Mouse (Mus musculus) heart, embryonic 16.5 days (tissue): ENCODE data around the gene Zfp804b. TPM values are rescaled to one million over a fixed set of nuclear protein-coding genes. Genes with fewer than 3 reads are reported as not detected.

Experiments
- ATAC-seq: fragments of 200-750 bp; cut with Nextera tagmentation; replicated peaks from 2 replicates; pipeline ENCODE4 v1.8.0; 2017; ENCODE audit warnings: moderate number of reproducible peaks; ENCODE audit not compliant: insufficient read depth, low FRiP score; ENCODE audit errors: extremely low read depth
- H3K27ac ChIP-seq: fragments of 300-500 bp; sonication (generic); 2 replicates; pipeline ENCODE4 v1.5.1; 2014; ENCODE audit warnings: mild to moderate bottlenecking, low read length, control low read depth, moderate library complexity
- H3K27me3 ChIP-seq: fragments of 300-500 bp; sonication (generic); 2 replicates; pipeline ENCODE4 v1.6.1; 2014; ENCODE audit warnings: low read length, mixed read lengths; ENCODE audit not compliant: control insufficient read depth, insufficient read depth
- H3K36me3 ChIP-seq: fragments of 300-500 bp; sonication (generic); 2 replicates; pipeline ENCODE4 v1.6.1; 2014; ENCODE audit not compliant: control insufficient read depth, insufficient read depth
- H3K4me1 ChIP-seq: fragments of 300-500 bp; sonication (generic); 2 replicates; pipeline ENCODE4 v1.6.1; 2014; ENCODE audit warnings: low read length, mixed read lengths; ENCODE audit not compliant: control insufficient read depth, insufficient read depth
- H3K4me2 ChIP-seq: fragments of 300-500 bp; sonication (generic); 2 replicates; pipeline ENCODE4 v1.6.1; 2014; ENCODE audit warnings: low read depth, mild to moderate bottlenecking, control low read depth, low read length
- H3K4me3 ChIP-seq: fragments of 300-500 bp; sonication (generic); 2 replicates; pipeline ENCODE4 v1.5.1; 2014; ENCODE audit warnings: mild to moderate bottlenecking, control low read depth, low read length
- H3K9ac ChIP-seq: fragments of 300-500 bp; sonication (generic); 2 replicates; pipeline ENCODE4 v1.6.1; 2014; ENCODE audit warnings: low read length, control low read depth
- H3K9me3 ChIP-seq: fragments of 300-500 bp; sonication (generic); replicated peaks from 2 replicates; pipeline ENCODE4 v1.6.1; 2016; ENCODE audit warnings: low read length; ENCODE audit not compliant: control insufficient read depth
- WGBS: fragments of 180-500 bp; shearing (Covaris S2); extraction: QIAGEN DNeasy Blood & Tissue Kit; methylation state at CpG from one replicate; pipeline ENCODE4 v1.1.7; 2014; 5-methylcytosine and 5-hydroxymethylcytosine counted together
- polyA plus RNA-seq: library from polyadenylated mRNA; unstranded; fragments of >200 nt; fragmentation: Nextera tagmentation; extraction: Ambion mirVana; gene quantifications from 2 replicates; pipeline ENCODE4 v1.2.1, GENCODE M21; 2015

Gene Zfp804b
- polyA plus RNA-seq, 1 experiment from 2014 or later, result 0.09 TPM

DNA sequence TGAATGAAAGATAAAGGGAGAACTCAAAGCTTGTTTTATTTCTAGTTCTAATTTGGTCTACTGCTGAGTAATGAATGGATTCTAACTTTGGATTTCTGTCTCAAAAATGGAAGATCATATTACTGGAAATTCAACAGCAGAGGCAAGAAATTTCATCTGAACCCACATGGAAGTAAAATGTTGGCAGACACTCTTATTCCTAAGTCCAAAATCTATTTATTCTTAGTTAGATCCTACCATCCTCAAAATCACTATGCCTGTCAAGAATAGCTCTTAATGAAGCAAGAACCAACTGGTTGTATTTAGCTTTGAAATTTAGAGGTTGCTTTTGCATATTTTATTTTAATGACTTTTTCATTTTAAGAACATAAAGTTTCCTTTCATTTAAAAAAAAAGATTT, 473.6 kb downstream of the Zfp804b start:
- H3K36me3 ChIP-seq, result no peaks in the 10 kb centered on the region
- H3K27me3 ChIP-seq, result no peaks in the 10 kb centered on the region
- no peak for ATAC-seq
- no peak overlapping the region for H3K27ac ChIP-seq
- no peak overlapping the region for H3K9ac ChIP-seq
- H3K9me3 ChIP-seq, result no peaks in the 10 kb centered on the region
- H3K4me3 ChIP-seq, result no peak overlapping the region
- no peak overlapping the region for H3K4me2 ChIP-seq
- H3K4me1 ChIP-seq, result no peaks in the 10 kb centered on the region

DNA sequence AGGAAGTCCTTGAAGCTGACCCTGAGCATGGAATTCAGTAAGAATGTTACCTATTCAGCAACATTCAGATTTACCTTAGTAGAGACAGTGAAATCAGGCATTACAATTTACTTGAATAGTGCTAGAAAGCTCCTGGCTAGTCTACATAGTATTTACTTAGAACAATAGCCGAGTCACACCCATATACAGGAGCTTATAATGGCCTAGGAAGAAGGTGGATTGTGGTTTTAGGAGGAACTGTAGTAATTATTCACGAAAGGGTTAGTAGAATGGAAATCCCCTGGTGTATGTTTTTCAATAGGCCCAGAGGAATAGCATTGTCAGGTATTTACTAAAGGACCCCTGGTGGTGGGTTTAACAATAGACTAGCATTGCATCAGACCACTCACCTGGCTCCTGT, 549.2 kb downstream of the Zfp804b start:
- H3K36me3 ChIP-seq, result no peaks in the 10 kb centered on the region
- no peaks in the 10 kb centered on the region for H3K9me3 ChIP-seq
- no peak overlapping the region for H3K27ac ChIP-seq
- WGBS, result 60% methylated on average over 2 of the region's 2 CpGs
- no peak overlapping the region for H3K4me2 ChIP-seq
- no peak overlapping the region for H3K9ac ChIP-seq
- no peaks in the 10 kb centered on the region for H3K4me1 ChIP-seq
- H3K27me3 ChIP-seq, result no peaks in the 10 kb centered on the region
- ATAC-seq, result no peak
- no peak overlapping the region for H3K4me3 ChIP-seq

DNA sequence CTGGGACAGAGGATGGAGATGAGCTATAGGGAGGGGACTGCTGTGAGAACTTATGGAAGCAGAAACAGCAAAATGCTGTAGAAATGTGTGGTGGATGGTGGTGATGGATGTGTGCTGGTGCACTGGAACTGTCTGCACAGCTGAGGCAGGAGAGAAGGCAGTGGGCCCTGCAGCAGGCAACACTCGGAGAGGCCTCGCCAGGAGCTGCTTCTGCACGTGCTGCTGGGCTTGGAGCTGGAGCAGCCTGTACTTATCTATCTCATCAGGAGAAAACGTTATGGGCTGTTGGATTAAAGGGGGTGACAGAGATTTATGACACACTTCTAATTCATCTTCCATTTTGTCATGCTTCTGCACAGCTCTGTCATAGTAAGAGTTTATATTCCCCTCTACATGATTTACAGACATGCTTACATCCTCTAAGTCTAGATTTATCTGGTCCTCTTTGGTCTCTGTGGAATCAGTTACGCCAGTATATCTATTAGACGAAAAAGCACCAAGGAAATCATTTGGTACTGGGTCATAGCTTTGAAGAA, 575.1 kb downstream of the Zfp804b start:
- Histone ChIP-seq H3K9me3 (no peaks in the 10 kb centered on the region), H3K4me3 (no peak overlapping the region), H3K4me1 (no peaks in the 10 kb centered on the region), H3K27me3 (no peaks in the 10 kb centered on the region), H3K36me3 (no peaks in the 10 kb centered on the region), H3K4me2 (no peak overlapping the region), H3K9ac (no peak overlapping the region), H3K27ac (no peak overlapping the region)
- WGBS, result 59% methylated on average over 6 of the region's 6 CpGs
- ATAC-seq, result no peak

Other genes with a start within 250 kb of the Zfp804b start
- 0.10 TPM in 1 of 2 replicates, not detected in the other for gene Tex47, start 40.6 kb downstream of the Zfp804b start, polyA plus RNA-seq